Mouse (Mus musculus) urinary bladder, postnatal 4 days (tissue): ENCODE results near the gene Rell1.

ENCODE experiments used
- DNase-seq, 2 experiments: peaks; one replicate each; pipeline ENCODE4 v3.0.0; 2021 to 2022; ENCODE audit warnings: low spot score in 2 of 2

The Rell1 gene

DNA sequence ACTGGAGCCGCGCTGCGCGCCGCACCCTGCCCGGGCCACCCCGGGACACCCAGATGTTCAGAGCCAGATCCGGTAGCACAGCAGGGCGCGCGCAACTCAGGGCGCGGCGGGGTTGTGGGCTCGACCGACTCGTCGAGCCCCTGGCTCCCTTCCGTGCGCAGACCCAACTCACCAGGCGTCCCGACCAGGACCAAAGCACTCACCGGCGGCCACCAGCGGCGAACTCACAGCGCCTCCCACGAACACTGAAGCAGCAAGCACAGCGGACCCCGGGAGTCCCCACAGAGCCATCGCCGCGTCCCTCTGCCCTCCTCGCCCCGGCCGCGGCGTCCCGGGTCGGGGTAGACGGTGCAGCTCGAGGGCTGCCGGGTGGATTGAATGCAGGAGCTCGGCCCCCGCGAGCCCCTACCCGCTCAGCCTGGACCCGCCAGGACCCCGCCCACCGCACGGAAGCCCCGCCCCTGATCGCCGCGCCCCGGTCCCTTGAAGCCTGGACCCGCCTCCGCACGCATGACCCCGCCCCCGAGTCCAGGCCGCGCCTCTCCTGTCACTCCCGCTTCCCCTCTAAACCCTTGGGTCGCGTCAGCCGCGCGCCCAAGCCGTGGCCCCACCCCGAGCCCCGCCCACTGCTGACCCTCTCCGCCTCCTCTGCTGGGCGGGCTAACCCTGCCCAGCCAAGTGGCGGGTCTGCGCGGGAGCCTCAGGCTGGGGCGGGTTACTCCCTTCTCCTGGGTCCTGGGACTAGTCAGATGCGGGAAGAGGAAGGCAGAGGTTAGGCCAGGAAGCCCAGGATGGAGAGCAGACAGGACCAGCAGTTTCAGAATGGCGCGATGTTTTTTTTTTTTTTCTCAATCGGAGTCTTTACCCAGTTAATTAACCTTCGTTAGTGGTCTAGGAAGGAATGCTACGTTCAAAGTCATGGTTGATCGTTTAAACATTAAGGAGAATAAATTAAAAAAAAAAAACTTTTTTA is at the start of gene Rell1:
Rell1 (minus strand) TSS at position 455 of the 973 bp plus-strand sequence.
- DNase-seq = peak; percentile 98 to 100

DNA sequence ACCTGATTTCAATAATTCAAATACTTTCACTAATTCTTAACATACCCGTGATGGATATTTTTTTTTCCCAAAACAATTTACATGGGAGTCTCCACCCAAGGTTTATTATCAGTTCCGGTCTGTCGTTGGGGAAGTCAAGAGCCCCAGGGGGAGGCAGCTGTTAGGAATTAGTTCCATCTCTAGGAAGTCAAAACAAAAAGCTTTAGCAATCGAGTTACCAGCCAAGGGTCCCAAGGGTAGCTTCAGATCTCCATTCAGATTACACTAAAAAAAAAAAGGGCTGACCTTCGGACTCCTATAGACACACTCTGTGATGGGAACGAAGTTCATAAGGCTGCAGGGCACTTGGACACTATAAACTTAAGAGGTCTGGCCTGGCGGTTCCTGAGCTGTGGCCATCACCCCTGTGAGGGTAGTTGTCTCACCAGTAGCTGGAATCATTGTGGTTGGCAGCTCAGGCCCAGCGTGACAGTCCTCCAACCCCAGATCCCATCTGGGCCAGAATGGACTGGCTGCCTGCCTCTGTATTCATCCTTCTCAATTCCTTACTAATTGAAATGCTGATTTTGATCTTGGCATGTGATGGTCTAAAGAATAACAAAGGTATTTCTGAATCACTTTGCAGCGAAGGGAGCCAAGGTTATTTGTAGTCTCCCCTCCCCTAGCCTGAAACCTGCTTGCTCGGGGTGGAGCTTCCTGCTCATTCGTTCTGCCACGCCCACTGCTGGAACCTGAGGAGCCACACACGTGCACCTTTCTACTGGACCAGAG is 44.1 kb upstream of the Rell1 start:
- no peak for DNase-seq

DNA sequence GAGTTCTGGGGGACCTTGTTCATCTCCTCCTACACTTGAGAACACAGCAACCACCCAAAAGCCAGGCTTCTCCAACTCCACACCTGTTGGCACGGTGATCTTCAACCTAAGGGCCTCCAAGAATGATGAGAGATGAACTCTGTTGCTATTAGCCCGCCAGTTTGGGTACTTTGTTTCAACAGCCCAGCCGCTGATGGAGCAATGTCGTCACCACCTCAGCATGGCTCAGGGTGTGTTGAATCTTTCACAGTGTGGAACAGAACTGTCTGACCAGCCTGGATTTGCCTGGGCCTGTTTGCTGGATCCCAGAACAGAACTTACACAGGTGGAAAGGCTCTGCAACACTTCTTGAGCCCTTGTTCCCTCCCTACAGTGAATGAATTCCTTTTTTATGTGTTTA is 37.9 kb upstream of the Rell1 start:
- no peak for DNase-seq

DNA sequence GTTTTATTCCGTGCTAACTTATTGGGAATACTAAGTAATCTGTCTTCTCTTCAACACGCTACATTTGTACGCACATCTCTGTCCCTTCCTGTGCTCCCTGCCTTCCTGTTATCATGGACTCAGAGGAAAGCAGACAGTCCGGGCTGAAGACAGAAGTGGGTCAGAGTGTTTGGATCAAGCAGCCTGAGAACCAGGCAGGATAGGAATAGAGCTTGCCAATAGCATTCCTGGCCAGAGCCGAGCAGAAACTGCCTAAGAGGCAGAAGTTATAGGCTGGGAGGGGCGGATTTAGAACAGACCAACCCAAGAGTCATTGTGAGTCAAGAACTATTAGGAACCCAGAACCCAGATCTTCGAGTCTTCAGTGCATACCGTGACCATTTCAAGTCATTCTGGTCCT is 34.6 kb upstream of the Rell1 start:
- DNase-seq = no peak

DNA sequence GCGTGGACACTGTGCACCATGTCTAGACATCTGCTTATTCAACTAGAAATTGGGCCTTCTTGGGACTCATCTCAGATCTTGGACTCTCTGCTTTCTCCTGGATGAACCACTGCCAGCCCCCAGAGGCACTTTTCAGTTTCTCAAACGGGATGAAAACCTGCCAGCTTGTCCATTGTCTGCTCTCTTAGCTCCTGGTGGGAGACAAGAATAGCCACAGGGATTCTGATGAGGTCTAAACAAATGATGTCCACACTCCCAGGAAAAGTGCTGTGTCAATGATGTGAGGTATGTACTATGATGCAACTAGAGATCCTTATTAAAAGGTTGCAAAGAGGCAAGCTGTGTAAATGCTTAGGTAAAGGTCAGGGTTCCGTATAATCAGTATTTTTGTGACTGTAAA is 25.2 kb upstream of the Rell1 start:
- no peak for DNase-seq

DNA sequence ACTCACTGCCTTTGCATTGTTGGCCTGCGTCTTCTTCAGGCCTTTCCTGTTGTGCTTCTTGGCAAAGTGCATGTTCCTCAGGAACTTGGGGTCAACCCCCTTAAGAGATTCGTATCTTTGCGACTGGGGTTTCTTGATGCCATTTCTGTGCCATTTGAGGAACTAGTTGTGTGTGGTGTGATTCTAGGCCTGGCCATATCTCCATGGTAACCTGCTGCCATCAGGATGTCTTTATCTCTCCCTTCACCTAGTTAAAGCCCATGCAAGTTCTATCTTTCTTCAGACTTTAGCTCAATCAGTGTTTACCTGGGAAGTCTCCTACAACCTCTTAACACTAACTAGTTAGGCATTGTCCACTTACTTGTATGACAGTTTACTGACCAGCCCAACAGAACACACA is 22.0 kb upstream of the Rell1 start:
- no peak for DNase-seq

DNA sequence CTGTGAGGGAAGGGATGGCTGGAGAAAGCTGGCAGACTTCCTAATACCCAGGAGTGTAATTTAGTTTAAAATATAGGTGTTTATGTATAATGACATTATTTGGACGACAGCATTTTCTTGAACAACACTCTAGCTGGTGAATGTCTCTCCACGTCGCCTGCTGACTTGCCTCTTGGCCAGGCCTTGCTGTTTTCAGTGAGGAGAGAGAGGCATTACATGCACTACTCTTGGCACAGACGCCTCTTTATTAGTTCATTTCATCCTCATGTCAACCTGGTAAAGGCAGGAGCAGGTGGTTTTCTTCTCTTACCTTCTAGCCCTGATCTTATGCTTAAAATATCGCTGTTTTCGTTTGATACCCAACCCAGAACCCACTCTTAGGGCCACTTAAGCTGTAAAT is 17.6 kb upstream of the Rell1 start:
- no peak for DNase-seq

DNA sequence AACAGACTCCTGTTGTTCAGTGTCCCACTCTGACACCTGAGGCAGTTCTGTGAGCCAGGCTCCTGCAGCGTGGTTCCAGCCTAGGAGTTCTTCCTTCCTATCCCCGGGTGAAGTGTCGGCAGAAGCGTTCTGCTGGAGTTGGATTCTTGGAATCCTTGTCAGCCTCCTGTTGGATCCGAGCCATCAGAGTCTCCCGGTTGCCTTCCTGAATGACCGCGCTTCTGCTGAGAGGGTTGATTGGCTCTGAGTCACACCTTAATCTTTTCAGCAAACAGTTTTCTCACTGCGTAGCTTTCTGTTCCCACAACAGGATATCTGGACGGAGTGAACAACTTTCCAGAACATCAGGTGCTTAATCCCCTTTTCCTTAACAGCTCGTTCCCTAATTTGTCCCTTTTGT is 13.6 kb upstream of the Rell1 start:
- DNase-seq = no peak

DNA sequence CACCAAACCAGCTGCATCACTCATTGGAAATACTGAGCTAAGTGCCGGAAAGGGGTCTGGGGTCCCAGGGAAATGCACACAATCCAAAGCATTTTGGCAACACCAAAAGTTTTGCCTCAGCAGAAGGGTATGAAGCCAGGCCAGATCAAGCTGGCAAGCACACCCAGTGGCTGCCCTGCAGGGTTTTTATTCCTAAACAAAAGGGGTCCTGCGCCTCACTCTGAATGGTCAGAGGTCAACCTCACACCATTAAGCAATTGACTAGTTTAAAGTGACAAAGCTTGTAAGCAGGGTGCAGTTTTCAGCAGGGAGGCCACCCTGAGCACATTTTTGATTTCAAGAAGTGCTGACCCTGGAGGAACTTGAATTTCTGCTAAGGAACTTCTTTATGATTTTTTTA is 2.3 kb upstream of the Rell1 start:
- DNase-seq = no peak

DNA sequence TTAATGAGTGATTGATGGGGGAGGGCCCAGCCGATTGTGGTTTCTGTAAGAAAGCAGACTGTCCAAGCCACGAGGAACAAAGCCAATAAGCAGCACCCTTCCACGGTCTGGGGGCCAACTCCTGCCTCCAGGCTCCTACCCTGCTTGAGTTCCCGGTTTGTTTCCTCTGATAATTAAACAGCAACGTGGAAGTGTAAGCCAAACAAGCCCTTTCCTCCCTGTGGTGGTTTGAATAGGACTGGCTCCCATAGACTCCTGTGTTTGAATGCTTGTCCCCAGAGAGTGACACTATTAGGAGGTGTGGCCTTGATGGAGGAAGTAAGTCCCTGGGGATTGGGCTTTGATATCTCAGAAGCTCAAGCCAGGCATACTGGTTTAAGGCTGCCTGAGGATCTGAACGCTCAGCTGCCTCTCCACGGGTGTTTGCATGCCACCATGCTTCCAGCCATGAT is 1.6 kb upstream of the Rell1 start:
- no peak for DNase-seq

DNA sequence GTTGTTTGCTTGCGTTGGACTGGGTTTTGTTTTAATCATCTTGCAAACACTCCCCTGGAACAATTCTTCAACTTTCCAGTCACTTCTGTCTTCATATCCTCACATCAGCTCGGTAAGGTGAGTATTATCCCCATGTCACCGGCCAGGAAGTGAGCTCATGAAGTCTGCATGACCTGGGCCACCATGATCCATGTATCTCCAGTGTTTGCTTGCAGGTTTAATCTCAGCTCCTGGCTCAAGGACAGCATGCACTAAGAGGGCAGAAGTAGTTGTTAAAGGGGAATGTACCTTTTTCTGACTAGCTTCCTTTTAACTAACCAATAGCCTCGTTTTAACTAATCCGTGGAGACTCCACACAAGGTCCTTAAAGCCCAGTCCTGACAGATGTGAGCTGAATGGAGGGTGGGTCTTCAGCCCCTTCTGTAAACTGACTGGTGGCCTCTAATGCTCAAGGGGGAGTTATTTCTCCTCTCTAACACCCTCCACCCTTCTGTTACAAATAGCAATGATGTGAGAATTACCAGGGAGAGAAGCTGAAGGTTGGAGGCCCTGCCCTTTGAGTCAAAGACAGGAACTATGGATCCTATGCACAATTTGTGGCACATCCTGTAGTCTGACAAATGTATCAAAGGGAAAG is 897 bp upstream of the Rell1 start:
- DNase-seq = no peak

DNA sequence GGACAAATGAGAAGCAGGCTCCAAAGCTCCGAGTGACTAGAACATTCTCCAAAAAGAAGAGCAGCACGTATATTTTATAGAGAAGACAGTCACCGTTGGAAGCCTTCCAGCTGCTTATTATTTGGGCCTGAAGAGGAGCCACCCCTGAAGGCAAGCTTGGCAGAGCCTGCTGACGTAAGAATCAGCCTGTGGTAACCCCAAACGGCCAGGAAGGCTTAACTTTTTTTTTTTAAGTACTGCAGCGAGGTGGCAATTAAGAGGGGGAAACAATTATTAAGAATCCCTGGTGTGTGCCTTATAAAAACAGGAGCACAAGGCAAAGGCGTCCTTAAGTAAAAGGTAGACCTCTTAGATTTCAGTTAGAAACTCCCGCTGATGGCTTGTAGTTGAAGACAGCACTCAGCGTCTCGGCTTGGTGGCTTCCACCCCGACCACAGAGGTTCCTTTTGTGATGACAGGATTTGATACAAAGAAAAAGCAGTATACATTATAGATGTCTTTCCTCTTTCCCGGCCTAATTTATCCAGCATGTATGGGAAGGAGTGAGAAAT is 1.0 kb downstream of the Rell1 start:
- DNase-seq = no peak

DNA sequence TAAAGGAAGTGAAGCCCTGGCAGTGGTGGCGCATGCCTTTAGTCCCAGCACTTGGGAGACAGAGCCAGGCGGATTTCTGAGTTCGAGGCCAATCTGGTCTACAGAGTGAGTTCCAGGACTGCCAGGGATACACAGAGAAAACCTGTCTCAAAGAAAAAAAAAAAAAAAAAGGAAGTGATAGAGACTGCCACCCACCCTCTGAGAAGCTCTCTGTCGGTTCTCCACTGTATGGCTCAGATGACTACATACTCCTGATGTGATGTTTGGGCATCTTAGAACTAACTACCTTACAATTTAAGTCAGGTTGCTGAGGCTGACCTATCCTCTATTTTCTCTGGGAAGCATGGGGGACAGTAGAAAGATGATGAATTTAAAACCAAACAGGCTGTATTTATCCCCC is 2.3 kb downstream of the Rell1 start:
- DNase-seq = no peak

DNA sequence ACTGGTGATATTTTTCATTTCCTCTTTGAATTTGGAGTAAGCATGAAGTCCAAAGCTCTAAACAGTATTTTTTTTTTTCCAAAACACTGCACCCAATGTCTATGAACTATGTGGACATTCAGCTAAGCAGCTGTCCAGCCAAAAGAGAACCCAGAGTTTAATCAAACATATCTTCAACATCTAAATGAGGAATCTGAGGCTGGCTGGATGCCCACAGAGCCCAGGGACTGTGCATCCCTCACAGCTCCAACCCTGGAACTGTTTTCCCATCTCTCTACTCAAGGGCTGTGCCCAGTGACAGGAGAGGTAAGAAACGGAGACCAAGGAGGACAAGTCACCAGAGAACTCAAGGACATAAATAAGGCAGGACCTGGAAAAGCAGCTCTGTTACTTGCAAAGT is 2.8 kb downstream of the Rell1 start:
- DNase-seq = no peak

DNA sequence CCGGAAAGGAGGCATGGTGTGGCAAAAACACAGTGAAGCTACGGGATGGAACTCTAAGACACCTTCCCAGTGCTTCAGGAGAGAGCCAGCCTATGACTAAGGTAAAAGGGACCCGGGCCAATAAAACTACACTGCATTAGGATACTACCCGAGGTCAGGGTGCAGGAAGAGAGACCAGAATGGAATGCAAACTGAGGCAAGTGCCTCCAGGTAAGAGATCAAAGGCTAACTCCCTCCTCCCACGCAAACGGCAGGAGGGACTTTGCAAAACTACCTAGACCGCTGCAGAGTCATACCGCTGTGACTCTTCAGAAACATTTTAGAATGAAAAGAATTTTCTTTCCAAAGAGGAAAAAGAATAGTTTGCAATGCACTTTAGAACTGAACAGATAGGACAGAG is 4.1 kb downstream of the Rell1 start:
- no peak for DNase-seq

DNA sequence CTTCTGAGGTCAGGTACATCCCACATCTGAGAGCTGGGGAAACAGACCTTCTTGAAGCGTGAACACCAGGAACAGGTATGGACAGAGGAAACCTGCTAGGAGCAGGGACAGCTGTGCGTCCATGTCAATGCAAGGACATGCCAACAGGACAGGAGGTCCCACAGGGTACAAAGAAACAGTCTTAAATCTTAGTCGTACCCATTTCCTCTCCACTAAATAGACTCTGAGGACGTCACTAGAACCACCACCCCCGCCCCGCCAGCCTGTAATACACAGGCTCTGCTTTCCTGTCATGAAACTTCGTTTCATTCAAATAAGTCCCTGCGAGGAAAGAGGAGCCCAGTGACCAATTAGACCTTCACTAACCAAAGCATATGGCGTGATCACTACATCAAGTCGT is 7.0 kb downstream of the Rell1 start:
- DNase-seq = no peak

DNA sequence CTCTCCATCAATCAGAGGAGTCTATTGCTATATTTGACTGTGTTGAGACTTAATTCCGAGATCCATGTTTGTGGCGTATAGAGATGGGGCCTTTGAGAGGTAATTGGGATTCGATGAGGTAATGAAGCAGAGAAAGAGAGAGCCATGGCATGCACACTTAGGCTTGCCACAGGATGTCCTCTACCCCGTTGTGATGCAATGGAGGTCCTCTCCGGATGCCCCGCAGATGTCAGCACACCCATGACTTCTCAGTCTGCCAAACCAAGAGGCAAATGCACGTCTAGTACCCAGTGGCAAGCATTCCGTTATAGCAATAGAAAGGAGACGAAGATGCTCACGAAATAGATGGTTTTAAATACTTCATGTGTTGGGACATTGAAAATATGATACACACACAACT is 8.1 kb downstream of the Rell1 start:
- DNase-seq = no peak

DNA sequence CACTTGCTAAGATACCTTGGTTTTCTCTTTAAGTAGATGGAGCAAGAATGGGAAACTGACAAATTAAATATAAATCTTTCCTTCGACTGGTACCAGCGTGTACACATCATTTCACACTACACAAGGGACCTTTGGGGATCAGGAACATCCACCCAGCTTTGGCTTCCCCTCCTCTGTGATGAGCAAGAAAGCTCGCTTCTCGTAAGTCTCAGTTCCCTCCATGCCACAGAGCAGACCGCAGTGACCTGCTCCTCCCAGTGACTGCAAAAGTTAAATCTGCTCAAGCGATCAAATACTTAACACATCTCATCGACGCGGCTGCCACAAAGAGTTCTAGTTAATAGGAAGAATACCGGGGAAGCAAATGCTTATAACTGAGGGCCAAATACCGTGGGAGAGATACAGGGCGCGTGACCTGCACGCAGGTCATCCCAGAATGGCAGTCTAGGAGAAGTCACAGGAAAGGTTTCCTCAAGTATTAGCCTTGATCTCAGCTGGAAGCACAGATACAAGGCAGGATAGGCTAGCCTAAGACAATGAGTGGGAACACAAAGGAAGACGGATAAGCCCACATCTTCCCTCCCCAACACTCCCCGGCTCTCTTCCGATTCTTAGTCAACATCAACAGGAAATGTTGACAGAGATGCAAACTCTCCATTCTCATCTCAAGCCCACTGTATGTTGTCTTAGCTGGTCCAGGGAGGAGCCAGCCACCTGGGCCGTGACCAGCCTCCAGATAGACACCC is 9.6 kb downstream of the Rell1 start:
- no peak for DNase-seq

DNA sequence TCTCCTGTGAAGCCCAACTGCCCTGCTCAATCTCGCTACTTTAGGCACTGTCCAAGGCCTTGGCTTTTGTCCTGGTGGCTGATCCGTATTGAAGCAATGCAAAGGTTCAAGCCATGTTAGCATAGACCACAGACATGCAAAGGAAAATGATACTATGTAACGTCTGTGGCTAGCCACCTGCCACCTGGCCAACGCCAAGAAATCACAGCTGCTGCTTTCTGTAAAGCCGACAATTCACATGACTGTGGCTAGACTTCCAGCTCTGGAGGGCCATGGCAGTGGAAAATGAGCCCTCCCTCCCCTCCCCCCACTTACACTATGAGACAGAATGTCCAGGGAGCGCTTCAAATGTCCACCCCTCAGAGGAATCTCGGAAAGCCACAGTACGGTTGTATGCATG is 11.1 kb downstream of the Rell1 start:
- DNase-seq = no peak

DNA sequence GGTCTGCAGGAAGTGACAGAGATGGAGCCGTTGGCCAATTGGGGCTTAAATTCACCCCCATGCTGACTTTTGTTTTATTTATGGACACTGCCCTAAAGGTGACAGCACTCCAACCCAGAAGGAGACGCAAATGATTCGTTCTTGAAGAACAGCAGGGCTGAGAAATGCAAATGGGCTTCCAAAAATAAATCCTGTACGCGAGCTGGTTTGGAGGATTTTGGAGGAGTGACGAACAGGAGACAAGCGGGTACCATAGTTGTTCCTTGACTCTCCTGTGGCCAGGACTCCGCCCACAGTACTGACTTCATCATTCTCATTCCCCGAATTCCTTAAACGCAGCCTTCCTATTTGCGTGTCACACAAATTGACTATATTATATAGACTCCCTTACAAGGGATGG is 12.3 kb downstream of the Rell1 start:
- DNase-seq = no peak

DNA sequence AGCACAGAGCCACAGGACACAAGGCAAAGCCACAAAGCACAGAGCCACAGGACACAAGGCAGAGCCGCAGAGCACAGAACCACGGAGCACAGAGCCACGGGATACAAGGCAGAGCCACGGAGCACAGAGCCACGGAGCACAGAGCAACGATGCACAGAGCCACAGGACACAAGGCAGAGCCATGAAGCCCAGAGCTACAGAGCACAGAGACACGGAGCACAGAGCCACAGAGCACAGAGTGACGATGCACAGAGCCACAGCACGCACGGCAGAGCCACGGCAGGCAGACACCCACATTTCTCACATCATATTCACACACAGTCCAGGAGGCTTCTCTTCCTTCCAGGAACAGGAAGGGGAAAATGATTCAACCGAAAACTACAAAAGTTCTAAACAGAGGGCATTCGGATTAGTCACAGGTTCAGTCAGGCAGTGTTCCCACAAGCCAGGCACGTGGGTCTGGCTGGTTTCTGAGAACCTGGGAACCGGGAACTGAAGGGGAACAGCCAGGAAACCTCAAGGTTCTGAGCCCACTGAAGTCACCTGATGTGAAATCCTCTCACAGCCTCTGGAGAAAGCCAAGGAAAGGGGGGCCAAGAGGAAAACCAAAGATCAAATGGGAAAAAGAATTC is 15.2 kb downstream of the Rell1 start:
- DNase-seq = no peak
